Mouse (Mus musculus) megakaryocyte, embryonic 14.5 days (primary cell): ENCODE data around the gene Actrt2.

Experiments
- FLI1 ChIP-seq: IDR thresholded peaks from 2 replicates; pipeline ENCODE4 v1.6.1; 2012; ENCODE audit warnings: low read length, inconsistent platforms, mixed read lengths
- GATA1 ChIP-seq: IDR thresholded peaks from 3 replicates; pipeline ENCODE4 v1.6.1; 2012; ENCODE audit warnings: mixed read lengths, low read length, inconsistent platforms, borderline replicate concordance

GRCm38 (mm10) chr4:154661256-154661655 lies 6.4 kb downstream of the Actrt2 start:
- no peak for TF ChIP-seq GATA1
- no peak for TF ChIP-seq FLI1
